Mouse (Mus musculus) frontal cortex, adult (tissue): ENCODE data around the gene Casp9.

ENCODE experiments used
- ATAC-seq: cut with Nextera tagmentation; 2 replicates; pipeline ENCODE4 v1.9.2; 2017; ENCODE audit warnings: mild to moderate bottlenecking, moderate library complexity, mixed read lengths; ENCODE audit not compliant: low TSS enrichment

Casp9 gene

GRCm38 (mm10) chr4:141863726-141864280 is 70.4 kb downstream of the Casp9 start:
- ATAC-seq, result no peak

GRCm38 (mm10) chr4:141864506-141864905 is 71.1 kb downstream of the Casp9 start:
- no peak for ATAC-seq

- ATAC-seq, result peak; percentile 34
Observed at GRCm38 (mm10) chr4:141865006-141865405, 71.6 kb downstream of the Casp9 start.
